Mouse (Mus musculus): ENCODE measurements around the gene Slc48a1.

Gene Slc48a1

DNA sequence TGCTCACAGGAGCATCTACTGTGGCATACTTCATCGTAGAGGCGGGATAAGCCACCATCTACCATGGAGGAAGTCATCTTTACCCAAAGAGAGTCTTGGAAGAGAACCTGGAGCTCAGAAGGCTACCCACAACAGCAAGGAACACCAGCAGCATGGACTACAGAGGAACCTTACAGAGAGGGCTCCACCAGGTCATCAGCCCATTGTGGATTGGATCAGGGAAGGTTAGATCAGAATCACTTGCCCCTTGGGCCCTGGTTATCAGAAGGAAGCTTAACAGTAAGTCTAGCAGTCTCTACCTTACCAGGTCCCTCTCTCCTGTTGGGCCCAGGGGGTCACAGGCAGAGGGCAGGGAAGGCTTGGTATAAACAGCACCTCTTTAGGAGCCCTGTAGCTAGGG is 60.7 kb downstream of the Slc48a1 start:
- CTCF ChIA-PET = interaction anchor here (0.6 kb wide), 1 partner anchor 255 kb away, joined by 3 read pairs; no protein-coding TSS in a partner anchor

DNA sequence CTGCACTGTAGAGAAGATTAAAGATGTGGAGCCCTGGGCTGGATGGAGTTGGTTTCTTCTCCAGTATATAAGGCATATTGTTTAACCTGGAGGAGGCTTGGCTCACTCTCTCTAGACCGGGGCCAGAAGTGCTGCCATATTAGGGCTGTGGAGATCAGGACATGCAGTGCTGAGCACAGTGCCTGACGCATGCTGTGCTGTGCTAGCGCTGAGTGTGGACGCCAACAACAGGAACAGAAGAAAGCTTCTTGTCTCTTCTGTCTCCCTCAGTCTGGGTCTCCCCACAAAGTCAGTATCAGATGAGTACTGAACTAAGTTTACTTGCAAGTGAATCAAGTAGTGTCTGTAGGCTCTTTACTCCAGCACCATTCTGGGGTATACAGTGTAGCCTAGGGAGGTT is 61.2 kb downstream of the Slc48a1 start:
- CTCF ChIA-PET = interaction anchor here (0.6 kb wide), 1 partner anchor 255 kb away, joined by 3 read pairs; no protein-coding TSS in a partner anchor

- CTCF ChIA-PET = interaction anchor here (0.9 to 1.0 kb wide), 3 partner anchors 10 to 14 kb away, joined by 3 read pairs; no protein-coding TSS in a partner anchor
Observed at GRCm38 (mm10) chr15:97839991-97840455, 61.7 kb downstream of the Slc48a1 start.

GRCm38 (mm10) chr15:97840781-97841180 is 62.5 kb downstream of the Slc48a1 start:
- CTCF ChIA-PET = interaction anchor here (0.9 to 1.0 kb wide), 3 partner anchors 11 to 15 kb away, joined by 3 read pairs; no protein-coding TSS in a partner anchor

DNA sequence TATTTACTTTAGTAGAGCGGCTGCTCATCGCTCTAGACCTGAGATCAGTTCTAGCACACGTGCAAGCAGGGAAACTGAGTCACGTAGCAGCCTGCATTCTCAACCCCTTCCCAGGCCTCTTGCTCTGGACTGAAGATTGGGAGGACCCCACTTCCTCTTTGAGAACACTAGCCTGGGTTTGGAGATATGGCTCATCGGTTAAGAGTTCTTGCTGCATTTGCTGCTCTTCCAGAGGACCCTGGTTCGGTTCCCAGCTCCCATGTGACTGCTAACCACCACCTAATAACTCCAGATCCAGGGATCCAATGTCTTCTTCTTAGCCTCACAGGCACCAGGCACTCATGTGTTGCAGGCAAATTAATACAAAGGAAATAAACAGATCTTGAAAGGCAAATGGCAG is 63.1 kb downstream of the Slc48a1 start:
- CTCF ChIA-PET = no interaction called here

- CTCF ChIA-PET = interaction anchor here (0.7 kb wide), 1 partner anchor 25 kb away, joined by 3 read pairs; no protein-coding TSS in a partner anchor
Observed at GRCm38 (mm10) chr15:97842058-97842457, 63.7 kb downstream of the Slc48a1 start.

Data from spleen, embryonic (tissue).